Mouse (Mus musculus) gastrocnemius, postnatal 14 days (tissue): ENCODE measurements around the gene Vmn1r8. TPM values are rescaled to one million over a fixed set of nuclear protein-coding genes. Genes with fewer than 3 reads are reported as not detected.
"Not testable (repeated sequence)": the region's sequence is repeated elsewhere in the genome, so short reads cannot be mapped to it uniquely, and the experiment has no call there.

ENCODE experiments used
- DNase-seq: peaks from one replicate; pipeline ENCODE4 v3.0.0; 2021; ENCODE audit warnings: mixed read lengths
- intact Hi-C: fragments of 180-260 bp; cut with DNase I; formaldehyde crosslinking; loops from one replicate; pipeline ENCODE4 v1.15.1; 2025; ENCODE audit warnings: low total_unique reads
- long read RNA-seq, 2 experiments: library from polyadenylated mRNA; stranded (forward); transcript quantifications; one replicate each; pipeline ENCODE4 v2.0.0; 2021
- total RNA-seq, 2 experiments: library from RNA; stranded (reverse); gene quantifications; 2 replicates each; pipeline ENCODE4 v1.2.3; 2021

Vmn1r8 gene
- not detected for total RNA-seq
- long read RNA-seq, experiment 1, result 0 reads
- long read RNA-seq, experiment 2, result 0 reads

- DNase-seq, result no peak
- intact Hi-C loops, result no loop called here
Measured at GRCm38 (mm10) chr6:57031984-57032383, at the start of gene Vmn1r8. Vmn1r8 (plus strand) TSS chr6:57032284.

GRCm38 (mm10) chr6:56996943-56997342 lies 35.1 kb upstream of the Vmn1r8 start, which contains the start of gene Vmn1r6:
Vmn1r6 (plus strand) TSS chr6:56997243.
- intact Hi-C loops, result no loop called here
- DNase-seq, result no peak

- DNase-seq, intact Hi-C loops: not testable (repeated sequence)
Measured at GRCm38 (mm10) chr6:57025224-57025623, 6.9 kb upstream of the Vmn1r8 start, which contains the start of gene Vmn1r7. Vmn1r7 (minus strand) TSS chr6:57025324.

GRCm38 (mm10) chr6:57034674-57035073 lies 2.6 kb downstream of the Vmn1r8 start:
- intact Hi-C loops, result no loop called here
- DNase-seq, result no peak

GRCm38 (mm10) chr6:57063730-57064129 lies 31.6 kb downstream of the Vmn1r8 start:
- intact Hi-C loops, result no loop called here
- no peak for DNase-seq

GRCm38 (mm10) chr6:57066487-57066886 lies 34.4 kb downstream of the Vmn1r8 start, which contains the start of gene Vmn1r9:
Vmn1r9 (plus strand) TSS chr6:57066787.
- intact Hi-C loops, result no loop called here
- DNase-seq, result no peak

Other genes with a start within 250 kb of the Vmn1r8 start
- gene Kbtbd2, start 234.5 kb upstream of the Vmn1r8 start, total RNA-seq, result 10 to 100 TPM; 19.0 to 20.1 TPM
- 10 to 100 TPM; 78.4 to 90.1 TPM for gene Fkbp9, start 200.2 kb upstream of the Vmn1r8 start, total RNA-seq
- 10 to 100 TPM; 53.9 to 58.8 TPM for gene Nt5c3, start 108.4 kb upstream of the Vmn1r8 start, total RNA-seq
- gene Vmn1r4, start 108.3 kb upstream of the Vmn1r8 start, total RNA-seq, result under 1 TPM; 0.10 to 0.18 TPM
- gene Vmn1r5, start 62.0 kb upstream of the Vmn1r8 start, total RNA-seq, result not detected
- gene Vmn1r6, start 35.0 kb upstream of the Vmn1r8 start, total RNA-seq, result not detected
- gene Vmn1r7, start 7.0 kb upstream of the Vmn1r8 start, total RNA-seq, result not detected
- not detected for gene Vmn1r9, start 34.5 kb downstream of the Vmn1r8 start, total RNA-seq
- gene Vmn1r10, start 77.2 kb downstream of the Vmn1r8 start, total RNA-seq, result not detected
- not detected for gene Vmn1r11, start 101.2 kb downstream of the Vmn1r8 start, total RNA-seq
- gene Vmn1r12, start 124.6 kb downstream of the Vmn1r8 start, total RNA-seq, result not detected
- gene Vmn1r13, start 171.0 kb downstream of the Vmn1r8 start, total RNA-seq, result not detected
- not detected for gene Vmn1r14, start 199.4 kb downstream of the Vmn1r8 start, total RNA-seq
- not detected for gene Vmn1r15, start 225.7 kb downstream of the Vmn1r8 start, total RNA-seq